Mouse (Mus musculus): Measurements from ENCODE around the gene Myocd. TPM values are rescaled to one million over a fixed set of nuclear protein-coding genes. Genes with fewer than 3 reads are reported as not detected.

The Myocd gene
- total and polyA plus RNA-seq, 2 experiments from 2014 or later: 55.9 to 129 TPM

GRCm38 (mm10) chr11:65204651-65205050, 65.1 kb downstream of the Myocd start:
- H3K9ac ChIP-seq (replicated peaks; ENCODE audit: low read depth, low read length): no peak overlapping the region
- peaks cover 38% of the 10 kb centered on the region for H3K36me3 ChIP-seq (replicated peaks; ENCODE audit: control insufficient read depth, insufficient read depth, low read length)
- ATAC-seq (ENCODE audit: insufficient read depth, low read depth) (no peak), DNase-seq (ENCODE audit: low spot score) (no peak)
- no peak overlapping the region for H3K4me3 ChIP-seq (ENCODE audit: low read depth, low read length)
- no peaks in the 10 kb centered on the region for H3K27me3 ChIP-seq (ENCODE audit: control insufficient read depth, insufficient read depth, low read length)
- WGBS: 29% methylated on average over 13 of the region's 13 CpGs
- TF ChIP-seq CTCF (IDR thresholded peaks at IDR 0.05; ENCODE audit: low read depth): no peak
- TF ChIP-seq EP300 (IDR thresholded peaks at IDR 0.05; ENCODE audit: low read depth): no peak
- H3K4me2 ChIP-seq (ENCODE audit: low read depth, low read length): no peak overlapping the region
- H3K4me1 ChIP-seq (ENCODE audit: control insufficient read depth, insufficient read depth): peaks cover 41% of the 10 kb centered on the region
- peak overlapping the region; percentile 94 for H3K27ac ChIP-seq (ENCODE audit: low read depth)
- H3K9me3 ChIP-seq (replicated peaks; ENCODE audit: control insufficient read depth, low read length): no peaks in the 10 kb centered on the region

GRCm38 (mm10) chr11:65203020-65203419, 66.8 kb downstream of the Myocd start:
- TF ChIP-seq EP300 (IDR thresholded peaks at IDR 0.05; ENCODE audit: low read depth): no peak
- no peak for TF ChIP-seq CTCF (IDR thresholded peaks at IDR 0.05; ENCODE audit: low read depth)
- no peak for DNase-seq (ENCODE audit: low spot score)
- Histone ChIP-seq H3K36me3 (replicated peaks; ENCODE audit: control insufficient read depth, insufficient read depth, low read length) (peaks cover 54% of the 10 kb centered on the region), H3K4me2 (ENCODE audit: low read depth, low read length) (no peak overlapping the region), H3K27me3 (ENCODE audit: control insufficient read depth, insufficient read depth, low read length) (no peaks in the 10 kb centered on the region), H3K27ac (ENCODE audit: low read depth) (peak overlapping the region; percentile 94; the same call in 1 of the 2 replicates), H3K9me3 (replicated peaks; ENCODE audit: control insufficient read depth, low read length) (no peaks in the 10 kb centered on the region), H3K9ac (replicated peaks; ENCODE audit: low read depth, low read length) (no peak overlapping the region), H3K4me1 (ENCODE audit: control insufficient read depth, insufficient read depth) (peaks cover 36% of the 10 kb centered on the region), H3K4me3 (ENCODE audit: low read depth, low read length) (no peak overlapping the region)
- no peak for ATAC-seq (ENCODE audit: insufficient read depth, low read depth)
- 83% methylated on average over 1 of the region's 1 CpGs for WGBS

GRCm38 (mm10) chr11:65202236-65202635, 67.6 kb downstream of the Myocd start:
- Histone ChIP-seq H3K27me3 (ENCODE audit: control insufficient read depth, insufficient read depth, low read length) (no peaks in the 10 kb centered on the region), H3K4me2 (ENCODE audit: low read depth, low read length) (no peak overlapping the region), H3K27ac (ENCODE audit: low read depth) (0 out of 2 replicates have a peak overlapping the region, but pooled peaks have one; percentile 20), H3K36me3 (replicated peaks; ENCODE audit: control insufficient read depth, insufficient read depth, low read length) (peaks cover 60% of the 10 kb centered on the region), H3K9me3 (replicated peaks; ENCODE audit: control insufficient read depth, low read length) (no peaks in the 10 kb centered on the region), H3K9ac (replicated peaks; ENCODE audit: low read depth, low read length) (no peak overlapping the region), H3K4me1 (ENCODE audit: control insufficient read depth, insufficient read depth) (peaks cover 28% of the 10 kb centered on the region), H3K4me3 (ENCODE audit: low read depth, low read length) (no peak overlapping the region)
- ATAC-seq (ENCODE audit: insufficient read depth, low read depth) (no peak), DNase-seq (ENCODE audit: low spot score) (no peak)
- TF ChIP-seq CTCF (IDR thresholded peaks at IDR 0.05; ENCODE audit: low read depth) (no peak), EP300 (IDR thresholded peaks at IDR 0.05; ENCODE audit: low read depth) (no peak)
- 18% methylated on average over 5 of the region's 5 CpGs for WGBS

GRCm38 (mm10) chr11:65198026-65198425, 71.8 kb downstream of the Myocd start:
- H3K27me3 ChIP-seq (ENCODE audit: control insufficient read depth, insufficient read depth, low read length): no peaks in the 10 kb centered on the region
- peak overlapping the region; percentile 54 for H3K27ac ChIP-seq (ENCODE audit: low read depth)
- H3K4me2 ChIP-seq (ENCODE audit: low read depth, low read length): no peak overlapping the region
- TF ChIP-seq CTCF (IDR thresholded peaks at IDR 0.05; ENCODE audit: low read depth) (no peak), EP300 (IDR thresholded peaks at IDR 0.05; ENCODE audit: low read depth) (no peak)
- no peaks in the 10 kb centered on the region for H3K4me1 ChIP-seq (ENCODE audit: control insufficient read depth, insufficient read depth)
- H3K4me3 ChIP-seq (ENCODE audit: low read depth, low read length): no peak overlapping the region
- H3K9me3 ChIP-seq (replicated peaks; ENCODE audit: control insufficient read depth, low read length): no peaks in the 10 kb centered on the region
- DNase-seq (ENCODE audit: low spot score): no peak
- ATAC-seq (ENCODE audit: insufficient read depth, low read depth): no peak
- no peak overlapping the region for H3K9ac ChIP-seq (replicated peaks; ENCODE audit: low read depth, low read length)
- 58% methylated on average over 3 of the region's 3 CpGs for WGBS
- H3K36me3 ChIP-seq (replicated peaks; ENCODE audit: control insufficient read depth, insufficient read depth, low read length): peaks cover 83% of the 10 kb centered on the region

GRCm38 (mm10) chr11:65197280-65197679, 72.5 kb downstream of the Myocd start:
- Histone ChIP-seq H3K9me3 (replicated peaks; ENCODE audit: control insufficient read depth, low read length) (no peaks in the 10 kb centered on the region), H3K27ac (ENCODE audit: low read depth) (0 out of 2 replicates have a peak overlapping the region, but pooled peaks have one; percentile 54), H3K9ac (replicated peaks; ENCODE audit: low read depth, low read length) (no peak overlapping the region), H3K4me2 (ENCODE audit: low read depth, low read length) (no peak overlapping the region), H3K36me3 (replicated peaks; ENCODE audit: control insufficient read depth, insufficient read depth, low read length) (peaks cover 87% of the 10 kb centered on the region), H3K4me1 (ENCODE audit: control insufficient read depth, insufficient read depth) (no peaks in the 10 kb centered on the region), H3K27me3 (ENCODE audit: control insufficient read depth, insufficient read depth, low read length) (no peaks in the 10 kb centered on the region), H3K4me3 (ENCODE audit: low read depth, low read length) (no peak overlapping the region)
- ATAC-seq (ENCODE audit: insufficient read depth, low read depth): peak; percentile 55; the same call in 1 of the 2 replicates
- peak; percentile 82 for DNase-seq (ENCODE audit: low spot score)
- TF ChIP-seq EP300 (IDR thresholded peaks at IDR 0.05; ENCODE audit: low read depth): no peak
- TF ChIP-seq CTCF (IDR thresholded peaks at IDR 0.05; ENCODE audit: low read depth): peak; percentile 82
- 5% methylated on average over 3 of the region's 3 CpGs for WGBS

GRCm38 (mm10) chr11:65186974-65187373, 82.8 kb downstream of the Myocd start:
- Histone ChIP-seq H3K36me3 (replicated peaks; ENCODE audit: control insufficient read depth, insufficient read depth, low read length) (peaks cover 69% of the 10 kb centered on the region), H3K27me3 (ENCODE audit: control insufficient read depth, insufficient read depth, low read length) (no peaks in the 10 kb centered on the region), H3K4me3 (ENCODE audit: low read depth, low read length) (no peak overlapping the region), H3K4me2 (ENCODE audit: low read depth, low read length) (no peak overlapping the region), H3K27ac (ENCODE audit: low read depth) (peak overlapping the region; percentile 20; the same call in 1 of the 2 replicates), H3K9ac (replicated peaks; ENCODE audit: low read depth, low read length) (no peak overlapping the region), H3K9me3 (replicated peaks; ENCODE audit: control insufficient read depth, low read length) (no peaks in the 10 kb centered on the region), H3K4me1 (ENCODE audit: control insufficient read depth, insufficient read depth) (no peaks in the 10 kb centered on the region)
- WGBS: 76% methylated on average over 12 of the region's 12 CpGs
- TF ChIP-seq CTCF (IDR thresholded peaks at IDR 0.05; ENCODE audit: low read depth) (no peak), EP300 (IDR thresholded peaks at IDR 0.05; ENCODE audit: low read depth) (no peak)
- no peak for DNase-seq (ENCODE audit: low spot score)
- peak; percentile 32 for ATAC-seq (ENCODE audit: insufficient read depth, low read depth)
